Mouse (Mus musculus): Measurements from ENCODE around the gene Lin9. TPM values are rescaled to one million over a fixed set of nuclear protein-coding genes. Genes with fewer than 3 reads are reported as not detected.
"Not testable (repeated sequence)": the region's sequence is repeated elsewhere in the genome, so short reads cannot be mapped to it uniquely, and the experiment has no call there.

The Lin9 gene
- 15.9 and 19.1 TPM in 2 replicates for polyA plus RNA-seq (2016; fragmentation: Nextera tagmentation; extraction: Ambion mirVana)

- peak within 1 kb of the TSS; percentile 100 for H3K27ac ChIP-seq
- peak; percentile 96 for DNase-seq (ENCODE audit: low spot score)
- H3K4me1 ChIP-seq = peaks cover 21% of the 10 kb centered on the region
- no peaks in the 10 kb centered on the region for H3K9me3 ChIP-seq
- under 1% methylated on average over 47 of the region's 47 CpGs for WGBS
- peak within 1 kb of the TSS; percentile 97 for H3K4me3 ChIP-seq
- no peaks in the 10 kb centered on the region for H3K27me3 ChIP-seq (ENCODE audit: insufficient read depth, poor library complexity, severe bottlenecking)
- H3K36me3 ChIP-seq = no peaks in the 10 kb centered on the region
Observed at GRCm38 (mm10) chr1:180641137-180641517, at the start of gene Lin9. TSS of gene Lin9 (plus strand) at chr1:180641150.

- no peak overlapping the region for H3K4me3 ChIP-seq
- H3K27me3 ChIP-seq (ENCODE audit: insufficient read depth, poor library complexity, severe bottlenecking) = no peaks in the 10 kb centered on the region
- peaks cover 82% of the 10 kb centered on the region for H3K36me3 ChIP-seq
- peaks cover 14% of the 10 kb centered on the region for H3K4me1 ChIP-seq
- no peaks in the 10 kb centered on the region for H3K9me3 ChIP-seq
- H3K27ac ChIP-seq = no peak overlapping the region
- DNase-seq (ENCODE audit: low spot score) = no peak
- WGBS = 92% methylated on average over 6 of the region's 6 CpGs
Observed at GRCm38 (mm10) chr1:180600578-180600977, 40.4 kb upstream of the Lin9 start.

GRCm38 (mm10) chr1:180601806-180602205 lies 39.1 kb upstream of the Lin9 start:
- peaks cover 71% of the 10 kb centered on the region for H3K36me3 ChIP-seq
- WGBS = 79% methylated on average over 6 of the region's 6 CpGs

GRCm38 (mm10) chr1:180604579-180604978 lies 36.4 kb upstream of the Lin9 start:
- Histone ChIP-seq H3K27me3 (ENCODE audit: insufficient read depth, poor library complexity, severe bottlenecking) (no peaks in the 10 kb centered on the region), H3K36me3 (peaks cover 43% of the 10 kb centered on the region), H3K4me3 (no peak overlapping the region), H3K4me1 (peaks cover 23% of the 10 kb centered on the region), H3K9me3 (no peaks in the 10 kb centered on the region), H3K27ac (peak overlapping the region; percentile 59)
- WGBS = 35% methylated on average over 4 of the region's 4 CpGs
- peak; percentile 87 for DNase-seq (ENCODE audit: low spot score)

More at GRCm38 (mm10) chr1:180601806-180602205, 39.1 kb upstream of the Lin9 start:
- Histone ChIP-seq H3K9me3 (no peaks in the 10 kb centered on the region), H3K27me3 (ENCODE audit: insufficient read depth, poor library complexity, severe bottlenecking) (no peaks in the 10 kb centered on the region), H3K4me3 (no peak overlapping the region), H3K4me1 (peaks cover 16% of the 10 kb centered on the region), H3K27ac (no peak overlapping the region)
- no peak for DNase-seq (ENCODE audit: low spot score)

GRCm38 (mm10) chr1:180606106-180606505 lies 34.8 kb upstream of the Lin9 start:
- Histone ChIP-seq H3K9me3 (no peaks in the 10 kb centered on the region), H3K4me3 (no peak overlapping the region), H3K27me3 (ENCODE audit: insufficient read depth, poor library complexity, severe bottlenecking) (no peaks in the 10 kb centered on the region), H3K36me3 (peaks cover 28% of the 10 kb centered on the region), H3K27ac (no peak overlapping the region), H3K4me1 (peaks cover 23% of the 10 kb centered on the region)
- WGBS = 49% methylated on average over 3 of the region's 3 CpGs
- no peak for DNase-seq (ENCODE audit: low spot score)

GRCm38 (mm10) chr1:180606796-180607577 lies 34.0 kb upstream of the Lin9 start:
- WGBS = 65% methylated on average over 10 of the region's 10 CpGs
- Histone ChIP-seq H3K36me3 (peaks cover 19% of the 10 kb centered on the region), H3K4me3 (no peak overlapping the region), H3K4me1 (peaks cover 23% of the 10 kb centered on the region), H3K27ac (peak overlapping the region; percentile 48; the same call in 1 of the 2 replicates), H3K9me3 (0 out of 2 replicates have a peak, but pooled peaks cover 3% of the 10 kb centered on the region), H3K27me3 (ENCODE audit: insufficient read depth, poor library complexity, severe bottlenecking) (no peaks in the 10 kb centered on the region)
- no peak for DNase-seq (ENCODE audit: low spot score)

- Histone ChIP-seq H3K36me3 (peaks cover 14% of the 10 kb centered on the region), H3K9me3 (0 out of 2 replicates have a peak, but pooled peaks cover 3% of the 10 kb centered on the region), H3K4me1 (peaks cover 23% of the 10 kb centered on the region), H3K27ac (no peak overlapping the region; the same call in 1 of the 2 replicates), H3K27me3 (ENCODE audit: insufficient read depth, poor library complexity, severe bottlenecking) (no peaks in the 10 kb centered on the region), H3K4me3 (no peak overlapping the region)
- DNase-seq (ENCODE audit: low spot score) = no peak
- 79% methylated on average over 2 of the region's 2 CpGs for WGBS
Observed at GRCm38 (mm10) chr1:180607578-180607879, 33.4 kb upstream of the Lin9 start.

GRCm38 (mm10) chr1:180611842-180612241 lies 29.1 kb upstream of the Lin9 start:
- not testable (repeated sequence) for DNase-seq (ENCODE audit: low spot score); H3K4me1 ChIP-seq; H3K27me3 ChIP-seq (ENCODE audit: insufficient read depth, poor library complexity, severe bottlenecking); H3K27ac ChIP-seq; H3K36me3 ChIP-seq; H3K4me3 ChIP-seq; H3K9me3 ChIP-seq
- 94% methylated on average over 11 of the region's 14 CpGs for WGBS

- Histone ChIP-seq H3K4me1 (no peaks in the 10 kb centered on the region), H3K36me3 (no peaks in the 10 kb centered on the region), H3K4me3 (no peak overlapping the region), H3K9me3 (no peaks in the 10 kb centered on the region), H3K27ac (no peak overlapping the region), H3K27me3 (ENCODE audit: insufficient read depth, poor library complexity, severe bottlenecking) (no peaks in the 10 kb centered on the region)
- 93% methylated on average over 3 of the region's 3 CpGs for whole genome bisulfite sequencing
- DNase-seq (ENCODE audit: low spot score) = no peak
Observed at GRCm38 (mm10) chr1:180616762-180617161, 24.2 kb upstream of the Lin9 start.

GRCm38 (mm10) chr1:180622389-180622788 lies 18.6 kb upstream of the Lin9 start:
- no peak overlapping the region for H3K4me3 ChIP-seq
- DNase-seq (ENCODE audit: low spot score) = no peak
- H3K36me3 ChIP-seq = no peaks in the 10 kb centered on the region
- peaks cover 4% of the 10 kb centered on the region; the same call in 1 of the 2 replicates for H3K9me3 ChIP-seq
- no peak overlapping the region for H3K27ac ChIP-seq
- H3K4me1 ChIP-seq = no peaks in the 10 kb centered on the region
- 88% methylated on average over 4 of the region's 4 CpGs for WGBS
- H3K27me3 ChIP-seq (ENCODE audit: insufficient read depth, poor library complexity, severe bottlenecking) = no peaks in the 10 kb centered on the region

- Histone ChIP-seq H3K36me3 (no peaks in the 10 kb centered on the region), H3K4me1 (no peaks in the 10 kb centered on the region), H3K27me3 (ENCODE audit: insufficient read depth, poor library complexity, severe bottlenecking) (no peaks in the 10 kb centered on the region), H3K4me3 (no peak overlapping the region), H3K27ac (no peak overlapping the region), H3K9me3 (peaks cover 4% of the 10 kb centered on the region; the same call in 1 of the 2 replicates)
- 95% methylated on average over 2 of the region's 2 CpGs for WGBS
- no peak for DNase-seq (ENCODE audit: low spot score)
Observed at GRCm38 (mm10) chr1:180623911-180624310, 17.0 kb upstream of the Lin9 start.

- H3K4me1 ChIP-seq = no peaks in the 10 kb centered on the region
- no peaks in the 10 kb centered on the region for H3K36me3 ChIP-seq
- H3K4me3 ChIP-seq = no peak overlapping the region
- no peak for DNase-seq (ENCODE audit: low spot score)
- H3K9me3 ChIP-seq = peaks cover 4% of the 10 kb centered on the region; the same call in 1 of the 2 replicates
- 61% methylated on average over 2 of the region's 2 CpGs for WGBS
- H3K27me3 ChIP-seq (ENCODE audit: insufficient read depth, poor library complexity, severe bottlenecking) = no peaks in the 10 kb centered on the region
- H3K27ac ChIP-seq = peak overlapping the region; percentile 8; the same call in 1 of the 2 replicates
Observed at GRCm38 (mm10) chr1:180626141-180626540, 14.8 kb upstream of the Lin9 start.

GRCm38 (mm10) chr1:180637796-180638195 lies 3.2 kb upstream of the Lin9 start:
- H3K27me3 ChIP-seq (ENCODE audit: insufficient read depth, poor library complexity, severe bottlenecking); H3K4me3 ChIP-seq; H3K27ac ChIP-seq; H3K9me3 ChIP-seq; DNase-seq (ENCODE audit: low spot score); H3K36me3 ChIP-seq: not testable (repeated sequence)
- peaks cover 21% of the 10 kb centered on the region for H3K4me1 ChIP-seq
- 86% methylated on average over 2 of the region's 2 CpGs for WGBS

Data from heart, embryonic 10.5 days (tissue).